Mouse (Mus musculus) frontal cortex, adult 2 months (tissue): ENCODE results near the gene Ing1. TPM values are rescaled to one million over a fixed set of nuclear protein-coding genes. Genes with fewer than 3 reads are reported as not detected.
A peak's percentile ranks its signal among the peaks of the same experiment; 100 is the strongest.
"Not testable (repeated sequence)": the region's sequence is repeated elsewhere in the genome, so short reads cannot be mapped to it uniquely, and the experiment has no call there.

Experiments
- DNase-seq, 2 experiments: peaks; one replicate each; pipeline ENCODE4 v3.0.0; 2022; ENCODE audit warnings: low spot score in 1 of 2; ENCODE audit errors: extremely low spot score in 1 of 2
- polyA plus RNA-seq: library from polyadenylated mRNA; depleted of rRNA; stranded (reverse); fragments of >200 nt; gene quantifications from 2 replicates; pipeline ENCODE4 v1.2.3, GENCODE M21; 2012

The Ing1 gene
- polyA plus RNA-seq, 1 experiment = 50.4 TPM

- DNase-seq = peak; percentile 74 to 91
These were observed 5.0 kb upstream of the Ing1 start, which contains the start of gene Cars2 for GRCm38 (mm10) chr8:11550281-11550948. Gene Cars2, minus strand, starts transcription at chr8:11550783.

GRCm38 (mm10) chr8:11551497-11551896 is 3.9 kb upstream of the Ing1 start:
- DNase-seq = not testable (repeated sequence)

- DNase-seq = no peak
These were observed 3.0 kb upstream of the Ing1 start for GRCm38 (mm10) chr8:11552390-11552789.

GRCm38 (mm10) chr8:11555720-11556591 is 585 bp downstream of the Ing1 start:
- peak; percentile 99 for DNase-seq

GRCm38 (mm10) chr8:11556691-11557423 is 1.5 kb downstream of the Ing1 start:
- DNase-seq = peak in 1 of 2 experiments; percentile 41

GRCm38 (mm10) chr8:11557424-11557767 is 2.0 kb downstream of the Ing1 start:
- DNase-seq = no peak

GRCm38 (mm10) chr8:11557768-11558629 is 2.6 kb downstream of the Ing1 start:
- DNase-seq = peak; percentile 96 to 97

GRCm38 (mm10) chr8:11559511-11559910 is 4.1 kb downstream of the Ing1 start:
- no peak for DNase-seq

- DNase-seq = no peak
These were observed 4.8 kb downstream of the Ing1 start for GRCm38 (mm10) chr8:11560220-11560619.

GRCm38 (mm10) chr8:11564236-11564635 is 8.9 kb downstream of the Ing1 start:
- no peak for DNase-seq

GRCm38 (mm10) chr8:11564721-11565120 is 9.3 kb downstream of the Ing1 start:
- no peak for DNase-seq

- DNase-seq = not testable (repeated sequence)
These were observed 12.8 kb downstream of the Ing1 start for GRCm38 (mm10) chr8:11568193-11568592.

GRCm38 (mm10) chr8:11569260-11570097 is 14.1 kb downstream of the Ing1 start:
- no peak for DNase-seq

- DNase-seq = no peak
These were observed 15.4 kb downstream of the Ing1 start for GRCm38 (mm10) chr8:11570742-11571141.

- DNase-seq = no peak
These were observed 16.6 kb downstream of the Ing1 start for GRCm38 (mm10) chr8:11571950-11572349.

- DNase-seq = no peak
These were observed 17.1 kb downstream of the Ing1 start for GRCm38 (mm10) chr8:11572428-11572827.

- no peak for DNase-seq
These were observed 19.7 kb downstream of the Ing1 start for GRCm38 (mm10) chr8:11574911-11575603.

- DNase-seq = no peak
These were observed 20.4 kb downstream of the Ing1 start for GRCm38 (mm10) chr8:11575604-11576384.
